16 mouse cellular contexts compared by ENCODE assay signal in genomic region chr13:97681228-97681987, GRCm38 (mm10).
DNase-seq lines count a peak whose midpoint lies in the region; ATAC-seq and TF ChIP-seq lines count a peak whose summit lies in the region.
"Had no signal": no experiment of that assay in that cellular context is flagged by ENCODE, and none has a peak within 500 bp of the region (broad histone marks: within the 10 kb centered on the region; RNA-seq: fewer than 3 reads in every experiment).

No protein-coding gene starts in this region.

- H3K27ac ChIP-seq in midbrain, embryonic 10.5 days (replicated peaks) = peak overlapping the region; percentile 38; the same call in 1 of the 2 replicates
- no peak overlapping the region for H3K27ac ChIP-seq in midbrain, embryonic 16.5 days (ENCODE audit: low read length)
- no peak overlapping the region for H3K27ac ChIP-seq in liver, postnatal 0 days (ENCODE audit: low read depth)
- H3K27ac ChIP-seq: embryonic facial prominence, embryonic 12.5 days; layer of hippocampus, adult 2 months; liver, embryonic 12.5 days had no signal

- H3K9me3 ChIP-seq in midbrain, embryonic 10.5 days (replicated peaks) = no peaks in the 10 kb centered on the region
- no peaks in the 10 kb centered on the region for H3K9me3 ChIP-seq in midbrain, embryonic 16.5 days (replicated peaks; ENCODE audit: control insufficient read depth, low read length, poor library complexity, severe bottlenecking)
- no peaks in the 10 kb centered on the region for H3K9me3 ChIP-seq in liver, postnatal 0 days (ENCODE audit: low read length)
- H3K9me3 ChIP-seq: embryonic facial prominence, embryonic 12.5 days; forebrain, embryonic 15.5 days; G1E; liver, embryonic 12.5 days had no signal

- ATAC-seq in midbrain, embryonic 16.5 days = no peak
- no peak for ATAC-seq in liver, postnatal 0 days
- ATAC-seq: forebrain, embryonic 15.5 days had no signal

- H3K27me3 ChIP-seq in midbrain, embryonic 10.5 days (ENCODE audit: low read depth, poor library complexity, severe bottlenecking) = no peaks in the 10 kb centered on the region
- H3K27me3 ChIP-seq in midbrain, embryonic 16.5 days (ENCODE audit: control insufficient read depth, insufficient read depth, low read depth, low read length) = no peaks in the 10 kb centered on the region
- no peaks in the 10 kb centered on the region for H3K27me3 ChIP-seq in liver, postnatal 0 days (ENCODE audit: insufficient read depth, low read length)
- H3K27me3 ChIP-seq: embryonic facial prominence, embryonic 12.5 days; forebrain, embryonic 15.5 days; liver, embryonic 12.5 days had no signal

- H3K4me2 ChIP-seq in midbrain, embryonic 16.5 days (ENCODE audit: low read length) = no peak overlapping the region
- no peak overlapping the region for H3K4me2 ChIP-seq in liver, postnatal 0 days (ENCODE audit: low read depth, low read length)
- H3K4me2 ChIP-seq: embryonic facial prominence, embryonic 12.5 days; forebrain, embryonic 15.5 days; liver, embryonic 12.5 days had no signal

- no peak overlapping the region for H3K4me3 ChIP-seq in midbrain, embryonic 10.5 days
- no peak overlapping the region for H3K4me3 ChIP-seq in midbrain, embryonic 16.5 days (ENCODE audit: low read depth, low read length)
- no peak overlapping the region for H3K4me3 ChIP-seq in liver, postnatal 0 days (ENCODE audit: low read depth, low read length)
- H3K4me3 ChIP-seq: embryonic facial prominence, embryonic 12.5 days; forebrain, embryonic 15.5 days; layer of hippocampus, adult 2 months; liver, embryonic 12.5 days had no signal

- peaks cover 7% of the 10 kb centered on the region; the same call in 1 of the 2 replicates for H3K4me1 ChIP-seq in midbrain, embryonic 10.5 days
- no peaks in the 10 kb centered on the region for H3K4me1 ChIP-seq in midbrain, embryonic 16.5 days (ENCODE audit: control insufficient read depth, insufficient read depth, low read length)
- no peaks in the 10 kb centered on the region for H3K4me1 ChIP-seq in liver, postnatal 0 days (ENCODE audit: insufficient read depth)
- H3K4me1 ChIP-seq: forebrain, embryonic 15.5 days had no signal

- TF ChIP-seq EP300 in liver, postnatal 0 days (IDR thresholded peaks at IDR 0.05; ENCODE audit: low read depth) = no peak

- H3K9ac ChIP-seq in midbrain, embryonic 16.5 days (ENCODE audit: low read depth, low read length) = no peak overlapping the region
- H3K9ac ChIP-seq in liver, postnatal 0 days (replicated peaks) = no peak overlapping the region
- H3K9ac ChIP-seq: embryonic facial prominence, embryonic 12.5 days; forebrain, embryonic 15.5 days; liver, embryonic 12.5 days had no signal

- intact Hi-C loops in heart, postnatal 14 days (cut with DNase I) = no loop called here

- peak; percentile 69 for DNase-seq in heart, adult 11 months
- no peak for DNase-seq in heart, postnatal 14 days
- DNase-seq in midbrain, embryonic 10.5 days (ENCODE audit: low spot score) = no peak
- DNase-seq in mesoderm, embryonic 11.5 days (ENCODE audit: low read depth, low spot score) = peak; percentile 54
- DNase-seq in gastrocnemius, postnatal 10 days = no peak
- no peak for DNase-seq in cerebellum, adult 9-11 months
- no peak for DNase-seq in liver, postnatal 0 days
- DNase-seq: cerebellum, adult 2 months; heart, adult 18-20 months; right cerebral cortex, postnatal 25 days had no signal

- no peaks in the 10 kb centered on the region for H3K36me3 ChIP-seq in midbrain, embryonic 10.5 days
- H3K36me3 ChIP-seq in midbrain, embryonic 16.5 days (ENCODE audit: control insufficient read depth, insufficient read depth, low read length) = no peaks in the 10 kb centered on the region
- H3K36me3 ChIP-seq in liver, postnatal 0 days (replicated peaks; ENCODE audit: insufficient read depth, low read length) = no peaks in the 10 kb centered on the region
- H3K36me3 ChIP-seq: embryonic facial prominence, embryonic 12.5 days; forebrain, embryonic 15.5 days; G1E; liver, embryonic 12.5 days had no signal

- WGBS in midbrain, embryonic 10.5 days = 50% methylated on average over 6 of the region's 6 CpGs
- 45% methylated on average over 6 of the region's 6 CpGs for WGBS in midbrain, embryonic 16.5 days
- WGBS in liver, postnatal 0 days (ENCODE audit: insufficient replicate concordance) = 66% methylated on average over 6 of the region's 6 CpGs

- no peak for TF ChIP-seq CTCF in liver, postnatal 0 days (IDR thresholded peaks at IDR 0.05; ENCODE audit: low read depth)

Comparison
In these comparisons a context has a peak if more than half of its experiments do, and no peak if none do; other contexts are left out.
1. DNase-seq: peak in heart, adult 11 months (single experiment) and mesoderm, embryonic 11.5 days (single experiment); none in heart, postnatal 14 days (0 of 2), midbrain, embryonic 10.5 days (single experiment), gastrocnemius, postnatal 10 days (single experiment), cerebellum, adult 9-11 months (single experiment) and liver, postnatal 0 days (single experiment).